In genomic region chr17:5475960-5476725, GRCm38 (mm10) we compare ENCODE assay signal across 15 mouse cellular contexts. TPM values are rescaled to one million over a fixed set of nuclear protein-coding genes. Genes with fewer than 3 reads are reported as not detected.
DNase-seq lines count a peak whose midpoint lies in the region; ATAC-seq lines count a peak whose summit lies in the region.
"Had no signal": no experiment of that assay in that cellular context is flagged by ENCODE, and none has a peak within 500 bp of the region (broad histone marks: within the 10 kb centered on the region; RNA-seq: fewer than 3 reads in every experiment).

No protein-coding gene starts in this region.

- H3K9me3 ChIP-seq in heart, embryonic 13.5 days: no peaks in the 10 kb centered on the region
- no peaks in the 10 kb centered on the region for H3K9me3 ChIP-seq in liver, embryonic 13.5 days (replicated peaks)

- peaks cover 6% of the 10 kb centered on the region; the same call in 1 of the 2 replicates for H3K27me3 ChIP-seq in heart, embryonic 13.5 days (replicated peaks)
- H3K27me3 ChIP-seq in liver, embryonic 13.5 days: peaks cover 10% of the 10 kb centered on the region; the same call in 1 of the 2 replicates

- H3K27ac ChIP-seq in heart, embryonic 13.5 days (replicated peaks): no peak overlapping the region
- no peak overlapping the region for H3K27ac ChIP-seq in liver, embryonic 13.5 days

- H3K9ac ChIP-seq in heart, embryonic 13.5 days: no peak overlapping the region
- no peak overlapping the region for H3K9ac ChIP-seq in liver, embryonic 13.5 days

- no peaks in the 10 kb centered on the region for H3K4me1 ChIP-seq in heart, embryonic 13.5 days
- H3K4me1 ChIP-seq in liver, embryonic 13.5 days (replicated peaks): peaks cover 9% of the 10 kb centered on the region

- peak overlapping the region; percentile 39 for H3K4me2 ChIP-seq in heart, embryonic 13.5 days
- peak overlapping the region; percentile 16; the same call in 1 of the 2 replicates for H3K4me2 ChIP-seq in liver, embryonic 13.5 days

- no peak overlapping the region for H3K4me3 ChIP-seq in heart, embryonic 13.5 days
- no peak overlapping the region for H3K4me3 ChIP-seq in liver, embryonic 13.5 days (replicated peaks)

- ATAC-seq in heart, embryonic 13.5 days (ENCODE audit: extremely low read depth, insufficient number of reproducible peaks, low FRiP score, low TSS enrichment): no peak
- peak; percentile 51; the same call in 1 of the 2 replicates for ATAC-seq in liver, embryonic 13.5 days (ENCODE audit: low read depth)
- ATAC-seq: CD4-positive, CD25-positive, alpha-beta regulatory T cell, adult 4 months; inflammation-experienced regulatory T-cells, adult 6 months had no signal

- intact Hi-C loops in heart, postnatal 36 days (cut with DNase I): no loop called here

- no peak for DNase-seq in heart, postnatal 36 days
- DNase-seq in lung, postnatal 36 days: peak; percentile 18
- DNase-seq in lung, adult 18-20 months: no peak
- DNase-seq in WW6 (ENCODE audit: low read depth, low spot score): peak; percentile 45
- no peak for DNase-seq in liver, embryonic 13.5 days
- no peak for DNase-seq in adrenal gland, adult 2 months
- no peak for DNase-seq in Muller cell, postnatal 12 days (ENCODE audit: inconsistent ontology term)
- DNase-seq: adrenal gland, postnatal 25 days; cerebellum, adult 18-20 months; lung, postnatal 14 days; right cerebral cortex, adult 18-20 months had no signal

- no peaks in the 10 kb centered on the region for H3K36me3 ChIP-seq in heart, embryonic 13.5 days
- no peaks in the 10 kb centered on the region for H3K36me3 ChIP-seq in liver, embryonic 13.5 days

- WGBS in heart, embryonic 13.5 days: 44% methylated on average over 14 of the region's 14 CpGs
- 29% methylated on average over 14 of the region's 14 CpGs for WGBS in liver, embryonic 13.5 days (ENCODE audit: insufficient replicate concordance)

RNA-seq across cellular contexts. Expression of gene Zdhhc14, which starts 16.2 kb away (rescaled TPM):
- polyA plus RNA-seq in heart, embryonic 13.5 days (2015; fragmentation: Nextera tagmentation; extraction: Ambion mirVana): 1.2 and 1.3 TPM in 2 replicates
- total RNA-seq in heart, postnatal 36 days (2021): 1 to 10 TPM; 4.6 to 4.7 TPM
- polyA plus RNA-seq in liver, embryonic 13.5 days (2015; fragmentation: Nextera tagmentation; extraction: Ambion mirVana): 4.7 and 6.0 TPM in 2 replicates
- total RNA-seq in adrenal gland, adult 2 months (2021): 1 to 10 TPM; 3.1 to 5.8 TPM
- 2.3 and 2.8 TPM in 2 replicates for polyA plus RNA-seq in adrenal gland, adult 2 months (2012; rRNA removed)

RNA-seq across cellular contexts. Expression of gene Tmem242, which starts 36.1 kb away (rescaled TPM):
- polyA plus RNA-seq in heart, embryonic 13.5 days (2015; fragmentation: Nextera tagmentation; extraction: Ambion mirVana): 117 and 122 TPM in 2 replicates
- 100 to 1,000 TPM; 154 TPM for total RNA-seq in heart, postnatal 36 days (2021)
- 54.1 and 55.9 TPM in 2 replicates for polyA plus RNA-seq in liver, embryonic 13.5 days (2015; fragmentation: Nextera tagmentation; extraction: Ambion mirVana)
- 100 to 1,000 TPM; 107 to 142 TPM for total RNA-seq in adrenal gland, adult 2 months (2021)
- polyA plus RNA-seq in adrenal gland, adult 2 months (2012; rRNA removed): 4.9 and 10.6 TPM in 2 replicates

RNA-seq across cellular contexts. Expression of gene Ldhal6b, which starts 57.6 kb away (rescaled TPM):
- polyA plus RNA-seq in heart, embryonic 13.5 days (2015; fragmentation: Nextera tagmentation; extraction: Ambion mirVana): not detected in 2 replicates
- under 1 TPM; 0.28 to 0.60 TPM for total RNA-seq in heart, postnatal 36 days (2021)
- not detected in 2 replicates for polyA plus RNA-seq in liver, embryonic 13.5 days (2015; fragmentation: Nextera tagmentation; extraction: Ambion mirVana)
- under 1 TPM; 0.59 to 0.72 TPM for total RNA-seq in adrenal gland, adult 2 months (2021)
- polyA plus RNA-seq in adrenal gland, adult 2 months (2012; rRNA removed): 0.11 and 0.50 TPM in 2 replicates
- polyA plus RNA-seq: CD4-positive, CD25-positive, alpha-beta regulatory T cell, adult 4 months; inflammation-experienced regulatory T-cells, adult 6 months; stomach, embryonic 14.5 days had no signal

Comparison
In these comparisons a context has a peak if more than half of its experiments do, and no peak if none do; other contexts are left out.
1. DNase-seq: peak in lung, postnatal 36 days (single experiment) and WW6 (single experiment); none in heart, postnatal 36 days (0 of 2), lung, adult 18-20 months (0 of 2), liver, embryonic 13.5 days (single experiment), adrenal gland, adult 2 months (single experiment) and Muller cell, postnatal 12 days (single experiment).